Mouse (Mus musculus): Measurements from ENCODE around the gene Hs3st2.

GRCm38 (mm10) chr7:121441186-121441585, 49.5 kb downstream of the Hs3st2 start:
- no peak for TF ChIP-seq CTCF (IDR thresholded peaks at IDR 0.05; ENCODE audit: control insufficient read depth, insufficient read depth, low read length)
- TF ChIP-seq POLR2A (IDR thresholded peaks at IDR 0.05; ENCODE audit: borderline replicate concordance, control insufficient read depth, low read depth, low read length) = no peak

Measured in bone marrow, adult 2 months (tissue).